Mouse (Mus musculus) brain, adult 2 months (tissue): ENCODE results near the gene Aldh3b3.
"Not testable (repeated sequence)": the region's sequence is repeated elsewhere in the genome, so short reads cannot be mapped to it uniquely, and the experiment has no call there.

Experiments used
- DNase-seq: peaks from one replicate; pipeline ENCODE4 v3.0.0; 2011; ENCODE audit warnings: low read depth, low spot score

The Aldh3b3 gene

DNA sequence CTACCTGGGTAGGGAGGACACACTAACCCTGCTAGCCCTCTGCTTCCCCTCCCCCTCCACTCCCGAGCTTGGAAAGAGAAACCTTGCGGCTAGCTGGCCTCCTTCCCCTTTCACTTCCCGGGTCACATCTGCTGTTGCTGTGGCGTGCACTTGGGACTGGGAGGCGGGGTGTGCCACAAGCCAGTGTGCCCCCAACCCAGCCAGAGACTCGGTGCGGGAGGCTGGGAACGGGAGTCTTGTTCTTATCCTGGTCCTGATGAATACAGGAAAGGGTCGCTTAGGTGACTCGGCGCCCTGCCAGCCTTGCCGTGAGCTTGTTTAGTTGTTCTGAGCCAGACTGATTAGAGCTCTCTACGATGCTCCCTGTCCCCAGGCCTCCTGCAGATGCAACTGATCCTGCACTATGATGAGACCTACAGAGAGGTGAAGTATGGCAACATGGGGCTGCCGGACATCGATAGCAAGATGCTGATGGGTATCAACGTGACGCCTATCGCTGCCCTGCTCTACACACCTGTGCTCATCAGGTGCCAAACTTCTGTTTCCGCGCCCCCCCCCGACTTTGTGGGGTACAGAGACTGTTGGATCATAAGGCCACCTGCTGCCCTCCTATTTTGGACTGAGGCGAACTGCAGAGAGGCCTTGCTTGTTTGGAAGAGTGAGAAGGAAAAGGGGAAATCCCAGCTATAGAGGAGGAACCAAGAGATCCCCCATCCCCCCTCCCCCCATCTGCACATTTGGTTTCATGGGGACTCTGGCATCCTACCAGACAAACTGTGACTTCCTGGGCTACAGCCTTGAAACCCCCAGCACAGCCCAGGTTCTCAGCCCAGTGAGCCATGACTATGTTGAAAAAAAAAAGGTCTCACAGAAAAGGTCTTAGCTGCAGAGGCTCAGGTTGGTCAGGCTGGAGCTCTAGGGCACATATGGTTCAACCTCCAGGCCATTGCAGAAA is 22.3 kb upstream of the Aldh3b3 start:
- DNase-seq, result peak; percentile 58

DNA sequence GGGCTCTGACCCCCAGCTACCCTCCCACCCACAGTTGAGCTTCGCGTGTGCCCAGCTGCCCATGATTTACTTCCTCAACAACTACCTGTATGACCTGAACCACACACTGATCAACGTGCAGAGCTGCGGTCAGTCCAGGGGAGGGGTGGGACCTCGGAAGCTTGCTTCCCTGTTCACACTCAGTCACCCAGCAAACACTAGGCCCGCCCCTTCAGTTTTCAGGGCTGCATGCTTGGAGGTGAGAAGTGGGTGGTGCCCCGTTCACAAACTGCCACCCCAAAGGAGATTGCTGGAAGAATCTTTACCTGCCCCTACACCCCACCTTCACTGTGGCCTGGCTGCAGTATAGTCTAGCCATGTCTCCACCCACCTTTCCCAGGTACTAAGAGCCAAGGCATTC is 16.1 kb upstream of the Aldh3b3 start:
- DNase-seq, result no peak

DNA sequence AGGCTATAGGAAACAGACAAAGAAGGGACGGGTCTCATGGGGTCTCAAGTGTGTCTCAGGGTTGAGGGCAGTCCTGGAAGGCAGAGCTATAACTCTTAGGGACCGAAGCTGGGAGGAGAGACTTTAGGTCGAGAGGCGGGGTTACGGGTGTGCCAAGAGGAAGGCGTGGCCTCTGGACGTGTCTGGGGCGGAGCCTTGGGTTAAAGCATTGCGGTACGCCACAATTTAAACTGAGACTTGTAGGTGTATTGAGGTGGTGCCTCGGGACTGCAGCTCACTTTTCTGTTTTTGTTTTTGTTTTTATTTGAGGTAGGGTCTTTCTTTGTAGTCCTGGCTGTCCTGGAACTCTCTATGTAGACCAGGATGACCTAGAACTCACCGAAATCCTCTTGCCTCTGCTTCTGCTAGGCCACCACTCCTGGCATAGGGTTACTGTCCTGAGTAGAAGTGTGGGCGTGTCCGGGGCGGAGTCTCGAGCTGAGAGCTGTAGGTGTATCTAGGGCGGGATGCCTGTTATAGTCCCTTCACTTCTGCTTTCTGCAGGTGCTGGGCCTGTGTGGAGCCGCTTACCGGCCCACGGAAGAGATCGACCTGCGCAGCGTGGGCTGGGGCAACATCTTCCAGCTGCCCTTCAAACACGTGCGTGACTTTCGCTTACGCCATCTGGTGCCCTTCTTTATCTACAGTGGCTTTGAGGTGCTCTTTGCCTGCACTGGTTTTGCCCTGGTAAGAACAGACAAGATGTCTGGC is 15.3 kb upstream of the Aldh3b3 start:
- DNase-seq, result no peak

DNA sequence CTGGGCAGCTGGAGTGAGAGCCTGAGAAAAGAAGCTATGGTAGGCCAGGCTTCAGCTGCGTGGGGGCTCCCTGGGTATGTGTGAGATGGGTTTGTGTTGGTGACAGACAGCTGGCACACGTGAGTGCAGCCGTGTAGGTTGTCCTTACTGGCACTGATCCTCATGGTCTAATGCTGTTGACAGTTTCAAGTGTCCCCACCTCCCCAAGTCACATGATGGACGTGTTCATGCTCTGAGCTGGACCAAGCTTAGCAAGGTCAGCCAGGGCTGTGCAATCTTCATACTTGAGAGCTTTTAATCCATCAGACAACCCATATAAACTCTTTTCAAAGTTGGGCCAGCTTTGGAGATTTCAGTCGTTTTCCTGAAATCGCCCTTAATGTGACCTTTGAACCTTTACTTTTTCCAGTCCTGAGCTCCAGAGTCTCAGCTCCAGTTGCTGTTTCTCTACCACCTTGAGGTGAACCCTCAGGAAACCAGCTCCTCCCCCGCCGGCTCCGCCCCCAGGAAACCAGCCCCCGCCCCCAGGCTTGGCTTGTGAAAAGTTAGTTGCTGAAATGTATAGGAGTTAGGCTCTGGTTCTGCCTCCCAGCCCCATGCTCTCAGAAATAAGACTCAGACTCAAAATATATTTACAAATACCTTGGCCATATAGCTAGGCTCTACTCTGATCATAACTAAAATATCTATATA is 12.4 kb upstream of the Aldh3b3 start:
- no peak for DNase-seq

DNA sequence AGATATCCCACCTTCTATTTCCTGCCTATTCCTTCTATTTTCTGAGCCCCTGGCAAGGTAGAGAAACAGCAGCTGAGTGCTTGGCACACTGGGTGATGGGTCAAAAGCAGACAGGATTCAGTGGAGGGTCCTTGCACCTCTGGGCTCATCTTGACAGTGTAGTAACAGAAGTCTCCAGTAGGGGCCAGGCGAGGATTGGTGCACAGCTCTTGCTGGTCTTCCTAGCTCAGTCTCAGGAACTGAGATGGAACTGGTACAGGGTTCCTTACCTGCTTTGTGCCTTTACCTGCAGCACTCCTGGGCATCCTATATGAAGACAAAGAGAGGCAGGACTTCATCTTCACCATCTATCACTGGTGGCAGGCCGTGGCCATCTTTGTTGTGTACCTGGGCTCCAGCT is 11.7 kb upstream of the Aldh3b3 start:
- DNase-seq, result peak; percentile 77

DNA sequence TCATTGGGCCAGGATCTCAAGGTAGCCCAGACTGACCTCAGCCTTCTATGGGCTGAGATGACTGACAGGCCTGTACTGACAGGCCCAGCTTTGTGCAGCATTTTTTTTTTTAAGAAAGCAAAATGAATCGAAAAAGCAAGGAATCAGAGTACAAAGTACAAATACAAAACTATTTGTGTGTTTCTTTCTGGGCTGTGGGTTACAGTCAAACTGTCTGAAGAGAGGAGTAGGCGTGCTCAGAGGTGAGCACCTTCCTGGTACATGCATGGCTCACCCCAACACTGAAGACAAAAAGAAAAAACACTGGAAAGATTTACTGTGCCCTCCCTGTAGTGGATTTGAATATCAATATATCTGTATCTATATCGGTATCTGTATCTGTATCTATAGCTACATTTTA is 10.6 kb upstream of the Aldh3b3 start:
- no peak for DNase-seq

DNA sequence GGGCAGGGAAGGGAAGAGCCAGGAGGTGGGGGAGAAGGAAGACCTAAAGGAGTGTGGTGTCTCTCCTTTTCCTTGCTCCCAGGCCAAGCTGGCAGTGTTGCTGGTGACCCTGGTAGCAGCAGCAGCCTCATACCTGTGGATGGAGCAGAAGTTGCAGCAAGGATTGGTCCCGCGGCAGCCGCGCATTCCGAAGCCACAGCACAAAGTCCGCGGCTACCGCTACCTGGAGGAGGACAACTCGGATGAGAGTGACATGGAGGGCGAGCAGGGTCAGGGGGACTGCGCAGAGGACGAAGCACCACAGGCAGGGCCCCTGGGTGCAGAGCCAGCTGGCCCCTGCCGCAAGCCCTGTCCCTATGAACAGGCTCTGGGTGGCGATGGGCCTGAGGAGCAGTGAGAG is 9.9 kb upstream of the Aldh3b3 start:
- no peak for DNase-seq

DNA sequence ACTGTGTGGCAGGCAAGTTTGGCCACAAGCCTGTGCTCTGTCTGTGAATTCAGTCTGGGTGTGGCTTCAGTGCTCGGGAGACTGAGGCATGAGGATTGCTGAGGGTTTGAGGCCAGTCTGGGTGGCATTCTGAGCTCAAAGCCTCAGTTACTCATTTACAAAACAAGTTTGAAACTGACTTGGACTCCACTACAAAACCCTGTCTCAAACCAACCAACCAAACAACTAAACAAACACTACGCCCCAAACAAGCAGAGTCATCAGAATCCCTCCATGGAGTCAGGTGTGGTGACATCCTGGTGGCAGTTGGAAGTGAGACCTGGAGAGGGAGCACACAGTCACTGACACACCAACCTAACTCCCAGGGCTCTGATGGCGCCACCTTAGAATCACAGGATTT is 8.1 kb upstream of the Aldh3b3 start:
- no peak for DNase-seq

DNA sequence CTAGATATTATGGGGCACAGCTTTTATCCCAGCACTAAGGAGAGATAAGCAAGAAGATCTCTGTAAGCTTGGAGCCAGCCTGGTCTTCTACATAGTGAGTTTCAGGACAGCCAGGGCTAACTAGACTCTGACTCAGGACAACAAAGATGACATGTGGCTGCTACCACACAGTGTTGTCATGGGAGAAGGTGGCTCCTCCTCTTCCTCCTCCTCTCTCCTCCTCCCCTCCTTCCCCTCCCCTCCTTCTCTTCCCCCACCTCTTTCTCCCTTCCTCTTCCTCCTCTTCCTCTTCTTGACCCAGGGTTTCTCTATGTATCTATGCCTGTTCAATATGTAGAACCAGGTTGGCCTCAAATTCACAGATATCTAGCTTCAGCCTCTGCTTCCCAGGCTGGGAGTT is 7.0 kb upstream of the Aldh3b3 start:
- no peak for DNase-seq

DNA sequence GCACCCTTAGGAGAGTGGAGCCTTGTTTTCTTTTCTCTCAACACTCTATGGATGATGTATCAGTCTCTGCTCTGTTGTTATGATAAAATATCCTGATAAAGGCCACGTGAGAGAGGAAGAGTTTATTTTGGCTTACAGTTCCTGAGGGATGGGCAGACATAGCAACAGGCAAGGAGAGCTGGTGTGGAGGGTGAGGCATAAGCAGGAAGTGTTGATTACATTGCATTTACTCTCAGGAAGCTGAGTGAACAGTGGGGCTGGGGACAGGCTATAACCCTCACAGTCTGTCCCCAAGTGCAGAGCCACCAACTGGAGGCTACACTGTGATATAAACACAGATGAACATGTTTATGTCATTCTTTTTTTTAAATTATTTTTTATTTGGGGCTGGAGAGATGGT is 6.3 kb upstream of the Aldh3b3 start:
- DNase-seq, result no peak

DNA sequence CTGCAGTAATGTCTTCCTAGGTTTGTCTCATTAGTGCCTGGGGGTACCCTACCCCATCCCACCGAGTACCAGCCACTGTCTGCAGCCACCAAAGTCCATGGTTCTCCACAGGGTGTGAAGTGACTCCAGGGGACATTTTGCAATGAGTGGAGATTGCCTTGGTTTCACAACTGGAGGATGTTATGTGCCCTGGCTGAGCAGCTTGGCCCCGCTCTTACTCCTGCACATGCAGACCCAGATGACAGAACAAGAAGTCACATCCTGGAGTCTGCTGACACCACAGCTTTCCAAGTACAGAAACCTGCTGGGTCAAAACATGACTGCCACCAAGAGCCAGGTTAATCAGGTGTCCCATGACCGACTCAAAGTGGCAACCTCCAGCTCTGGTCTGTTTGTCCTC is 3.4 kb upstream of the Aldh3b3 start:
- DNase-seq, result no peak

DNA sequence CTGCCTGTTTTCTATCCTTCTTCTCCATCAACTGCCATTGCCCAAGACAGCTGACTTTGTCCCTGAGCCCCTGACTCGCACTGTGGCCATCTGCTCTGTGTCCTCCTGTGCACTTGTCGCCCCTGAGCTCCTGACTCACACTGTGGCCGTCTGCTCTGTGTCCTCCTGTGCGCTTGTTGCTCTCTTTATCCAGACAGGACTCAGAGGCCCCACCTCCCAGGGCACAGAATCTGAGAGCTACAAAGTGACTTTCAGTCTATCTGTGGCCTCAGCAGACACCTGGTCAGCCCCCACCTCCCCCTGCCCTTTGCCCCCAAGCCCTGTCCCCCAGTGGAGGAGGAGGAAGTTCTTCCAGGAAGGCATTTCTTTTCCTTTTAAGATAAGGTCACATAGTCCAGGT is 2.6 kb upstream of the Aldh3b3 start:
- peak; percentile 62 for DNase-seq

DNA sequence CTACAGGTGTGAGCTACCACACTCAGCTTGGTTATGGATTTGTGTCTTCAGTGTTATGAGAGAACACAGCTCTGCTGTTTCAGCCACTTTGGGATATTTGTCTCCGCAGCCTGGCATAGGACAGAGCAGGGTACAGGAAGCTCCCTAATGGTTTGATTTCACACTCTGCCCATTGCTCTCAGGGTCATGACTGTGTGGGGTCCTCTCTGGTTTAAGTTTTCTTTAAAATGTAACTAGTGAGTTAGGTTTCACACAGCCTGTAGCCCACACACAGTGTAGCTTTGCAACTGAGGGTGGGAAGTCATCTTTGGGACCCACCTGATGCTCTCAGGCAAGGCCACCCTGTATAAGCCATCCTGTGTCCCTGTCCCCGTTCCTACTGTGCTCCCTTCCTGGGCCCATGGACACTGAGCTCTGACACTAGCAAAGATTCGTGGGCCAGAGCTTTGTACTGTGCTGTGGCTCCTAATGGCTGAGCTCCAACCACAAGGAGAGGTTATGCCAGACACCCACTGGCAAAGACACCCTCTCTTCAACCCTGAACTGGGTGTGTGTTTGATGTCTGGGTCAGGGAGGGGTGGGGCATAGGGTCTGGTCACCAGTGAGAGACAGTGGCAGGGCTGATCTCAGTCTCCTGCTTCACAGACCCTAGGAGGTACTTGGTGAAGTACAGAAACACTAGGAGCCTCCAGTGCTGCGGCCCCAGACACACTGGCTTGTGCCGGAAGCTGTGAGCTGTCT is 979 bp upstream of the Aldh3b3 start:
- DNase-seq, result not testable (repeated sequence)

DNA sequence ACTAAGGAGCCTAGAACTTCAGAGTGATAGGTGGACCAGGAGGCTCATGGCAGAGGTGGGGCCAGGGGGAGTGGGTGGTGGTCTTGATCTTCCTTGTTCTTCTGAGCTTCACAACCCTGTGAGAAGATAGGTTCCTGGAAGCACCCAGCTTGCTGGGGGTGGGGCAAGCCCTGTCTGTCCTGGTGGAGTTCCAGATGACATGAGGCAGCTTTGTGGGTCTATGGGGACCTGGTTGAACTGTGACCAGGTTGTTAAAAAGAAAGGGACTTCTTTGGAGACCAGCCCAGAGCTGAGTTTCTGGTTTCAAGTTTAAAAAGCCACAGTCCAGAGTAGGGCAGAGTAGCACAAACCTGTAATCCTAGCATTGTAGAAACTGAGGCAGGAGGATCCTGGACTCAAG is 585 bp downstream of the Aldh3b3 start:
- DNase-seq, result no peak

DNA sequence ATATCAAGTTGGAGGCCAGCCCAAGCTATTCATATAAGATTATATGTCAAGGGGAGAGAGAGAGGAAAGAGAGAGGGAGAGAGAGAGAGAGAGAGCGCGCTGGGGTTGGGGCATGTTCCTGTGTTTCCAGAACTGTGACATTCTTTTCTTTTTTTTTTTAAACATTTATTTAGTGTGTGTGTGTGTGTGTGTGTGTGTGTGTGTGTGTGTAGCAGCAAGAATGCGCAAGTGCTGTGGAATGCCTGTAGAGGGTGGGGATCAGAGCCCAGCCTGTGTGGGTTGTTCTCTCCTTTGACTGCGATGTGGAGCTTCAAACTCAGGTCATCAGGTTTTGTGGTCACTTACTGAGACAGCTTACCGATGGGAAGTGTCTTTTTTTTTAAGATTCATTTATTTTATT is 1.8 kb downstream of the Aldh3b3 start:
- no peak for DNase-seq

DNA sequence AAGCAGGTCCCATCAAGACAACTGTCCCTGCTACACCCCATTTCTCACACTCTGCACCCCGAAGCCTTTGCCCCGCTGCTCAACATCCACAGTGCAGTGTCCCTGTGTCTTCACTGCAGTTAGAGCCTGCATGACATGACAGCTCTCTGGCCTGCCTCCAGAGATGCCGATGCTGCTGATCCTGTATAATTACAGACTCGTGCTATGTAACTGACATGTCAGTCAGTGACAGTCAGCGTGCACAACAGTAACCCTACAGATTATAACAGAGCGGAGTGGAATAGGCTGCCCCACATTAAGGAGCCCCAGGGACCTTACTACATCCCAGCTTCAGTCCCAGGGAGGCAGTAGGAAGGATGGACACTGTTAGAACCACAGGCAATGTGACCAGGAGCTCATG is 3.4 kb downstream of the Aldh3b3 start:
- DNase-seq, result not testable (repeated sequence)

DNA sequence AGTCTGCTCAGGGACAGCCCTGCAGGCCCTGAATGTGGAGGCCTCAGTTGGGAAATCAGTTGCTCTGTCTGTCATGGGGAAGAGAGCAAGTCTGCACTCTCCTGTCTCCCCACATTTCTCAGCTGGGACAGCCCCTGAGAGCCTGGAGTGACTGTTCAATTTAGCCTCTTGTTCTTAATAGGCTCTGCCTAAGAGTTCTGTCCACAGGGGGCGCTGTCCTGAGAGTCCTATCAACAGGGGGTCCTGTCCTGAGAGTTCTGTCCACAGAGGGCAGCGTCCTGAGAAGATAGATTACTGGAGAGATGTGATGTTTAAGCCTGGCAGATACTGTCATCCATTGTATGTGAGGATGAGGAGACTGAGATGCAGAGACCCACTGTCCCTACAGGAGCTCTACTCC is 4.0 kb downstream of the Aldh3b3 start:
- peak; percentile 22 for DNase-seq

DNA sequence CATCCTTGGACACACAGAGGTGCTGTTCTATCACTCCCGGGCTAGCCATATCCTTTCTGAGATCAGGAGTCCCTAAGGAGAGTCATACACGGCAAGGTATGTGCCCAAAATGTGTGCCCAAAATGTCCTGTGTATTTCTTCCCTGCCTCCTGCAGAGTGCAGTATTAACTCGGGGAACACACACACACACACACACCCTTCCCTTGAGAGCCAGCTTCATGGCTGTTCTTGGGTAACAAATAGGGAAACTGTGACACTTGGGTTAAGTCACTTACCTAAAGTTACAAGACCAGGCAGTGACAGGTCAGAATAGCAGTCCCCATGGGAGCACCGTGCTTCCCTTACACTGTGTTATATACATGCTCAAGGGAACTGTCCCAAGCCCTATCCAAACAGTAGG is 5.6 kb downstream of the Aldh3b3 start:
- DNase-seq, result no peak

DNA sequence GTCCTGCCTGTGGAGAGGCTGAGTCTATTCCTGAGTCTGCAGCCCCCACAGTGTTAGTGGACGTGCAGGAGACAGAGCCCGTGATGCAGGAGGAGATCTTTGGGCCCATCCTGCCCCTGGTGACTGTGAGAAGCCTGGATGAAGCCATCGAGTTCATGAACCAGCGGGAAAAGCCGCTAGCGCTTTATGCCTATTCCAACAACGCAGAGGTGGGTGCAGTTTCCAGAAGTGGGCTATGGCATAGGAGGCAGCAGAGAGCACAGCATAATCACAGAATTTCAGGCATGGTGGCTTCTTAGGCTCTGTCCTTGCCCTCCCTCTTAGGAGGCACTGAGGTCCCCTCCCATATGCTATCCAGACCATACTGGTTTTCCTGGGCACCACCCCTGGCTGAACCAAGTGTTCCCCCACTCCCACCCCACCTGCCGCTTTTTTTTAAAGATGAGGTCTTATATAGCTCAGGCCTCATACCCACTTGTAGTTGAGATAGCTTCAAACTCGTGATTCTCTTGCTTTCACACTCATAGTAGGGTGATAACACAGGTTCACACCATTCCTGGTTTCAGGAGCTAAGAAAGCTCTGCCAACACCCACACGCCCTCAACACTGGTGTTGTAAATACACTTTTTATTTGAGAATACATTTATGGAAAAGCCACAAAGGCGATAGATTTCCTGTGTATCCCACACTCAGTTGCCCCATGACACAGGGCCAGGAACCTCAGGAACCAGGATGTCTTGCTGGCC is 8.1 kb downstream of the Aldh3b3 start:
- DNase-seq, result peak; percentile 56

DNA sequence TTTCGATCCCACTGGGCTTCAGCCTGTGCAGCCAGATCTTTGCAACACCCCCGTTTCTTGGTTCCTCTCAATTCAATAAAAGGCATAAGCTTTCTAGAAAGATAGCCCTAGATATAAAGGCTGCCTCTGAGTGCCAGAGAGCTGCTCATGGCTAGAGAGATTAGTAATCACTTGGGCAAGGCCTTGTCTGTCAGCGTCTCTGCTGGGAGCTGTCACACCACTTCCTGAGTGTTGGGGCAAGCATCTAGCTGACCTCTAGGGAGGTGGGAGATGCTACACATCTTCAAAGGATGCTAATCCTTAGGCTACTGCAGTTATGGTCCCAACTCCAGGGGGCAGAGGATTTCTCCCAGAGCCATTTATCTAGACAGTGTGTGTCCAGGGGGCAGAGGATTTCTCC is 8.8 kb downstream of the Aldh3b3 start:
- DNase-seq, result no peak

DNA sequence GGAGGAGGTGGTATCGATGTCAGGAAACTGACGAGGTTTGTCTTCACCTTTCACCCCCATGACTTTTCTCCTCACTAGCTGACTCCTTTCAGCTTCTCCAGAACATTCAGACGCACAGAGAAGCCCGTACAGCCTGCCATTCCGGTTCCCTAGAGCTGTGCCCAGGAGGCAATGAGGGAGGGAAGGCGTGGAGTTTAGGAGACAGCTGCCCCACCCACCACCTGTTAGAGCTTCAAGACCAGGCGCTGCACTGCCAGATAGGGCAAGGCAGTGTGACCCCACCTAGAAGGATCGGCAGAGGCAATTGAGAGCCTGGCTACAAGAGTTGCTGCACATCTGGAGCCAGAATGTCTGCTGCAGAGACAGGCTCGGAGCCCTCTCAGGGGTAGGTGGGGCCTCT is 13.8 kb downstream of the Aldh3b3 start, which contains the start of gene Aldh3b2:
Gene Aldh3b2 (plus strand): TSS at position 100 of the 400 bp plus-strand sequence.
- DNase-seq, result no peak
